Mouse (Mus musculus): Measurements from ENCODE around the gene Psmb3. TPM values are rescaled to one million over a fixed set of nuclear protein-coding genes. Genes with fewer than 3 reads are reported as not detected.

The Psmb3 gene
- polyA plus RNA-seq, 1 experiment from 2014 or later: 374 TPM

Small RNA genes lying within 50 kb of the gene (microRNA-seq; reads per million reads assigned to microRNA genes)
- gene Gm24158: not detected
- gene Mir6927: not detected
- gene Mir8102: not detected

Other genes starting within 250 kb of the Psmb3 start
- gene 4933428G20Rik, start 203.1 kb upstream of the Psmb3 start, polyA plus RNA-seq (2016; fragmentation: Nextera tagmentation; extraction: Ambion mirVana): 0.90 and 1.00 TPM in 2 replicates
- gene Srcin1, start 127.2 kb upstream of the Psmb3 start, polyA plus RNA-seq (2016; fragmentation: Nextera tagmentation; extraction: Ambion mirVana): 0.09 TPM in 1 of 2 replicates, not detected in the other
- 2.0 and 2.5 TPM in 2 replicates for gene Epop, start 73.7 kb upstream of the Psmb3 start, polyA plus RNA-seq (2016; fragmentation: Nextera tagmentation; extraction: Ambion mirVana)
- gene Mllt6, start 40.0 kb upstream of the Psmb3 start, polyA plus RNA-seq (2016; fragmentation: Nextera tagmentation; extraction: Ambion mirVana): 1.8 and 2.2 TPM in 2 replicates
- gene Cisd3, start 17.6 kb upstream of the Psmb3 start, polyA plus RNA-seq (2016; fragmentation: Nextera tagmentation; extraction: Ambion mirVana): 40.5 and 44.8 TPM in 2 replicates
- 11.0 and 12.3 TPM in 2 replicates for gene Pcgf2, start 2.9 kb upstream of the Psmb3 start, polyA plus RNA-seq (2016; fragmentation: Nextera tagmentation; extraction: Ambion mirVana)
- 1.3 and 1.4 TPM in 2 replicates for gene Pip4k2b, start 41.3 kb downstream of the Psmb3 start, polyA plus RNA-seq (2016; fragmentation: Nextera tagmentation; extraction: Ambion mirVana)
- gene Cwc25, start 63.2 kb downstream of the Psmb3 start, polyA plus RNA-seq (2016; fragmentation: Nextera tagmentation; extraction: Ambion mirVana): 10.9 and 11.4 TPM in 2 replicates
- gene 1700001P01Rik, start 72.5 kb downstream of the Psmb3 start, polyA plus RNA-seq (2016; fragmentation: Nextera tagmentation; extraction: Ambion mirVana): not detected in 2 replicates
- gene Rpl23, start 79.0 kb downstream of the Psmb3 start, polyA plus RNA-seq (2016; fragmentation: Nextera tagmentation; extraction: Ambion mirVana): 404 and 410 TPM in 2 replicates
- gene Lasp1, start 95.6 kb downstream of the Psmb3 start, polyA plus RNA-seq (2016; fragmentation: Nextera tagmentation; extraction: Ambion mirVana): 46.9 and 49.5 TPM in 2 replicates
- gene B230217C12Rik, start 137.4 kb downstream of the Psmb3 start, polyA plus RNA-seq (2016; fragmentation: Nextera tagmentation; extraction: Ambion mirVana): 6.9 and 7.4 TPM in 2 replicates
- gene Fbxo47, start 180.8 kb downstream of the Psmb3 start, polyA plus RNA-seq (2016; fragmentation: Nextera tagmentation; extraction: Ambion mirVana): 0.87 and 1.5 TPM in 2 replicates